Mouse (Mus musculus) liver, embryonic 15.5 days (tissue): Measurements from ENCODE around the gene F930015N05Rik. TPM values are rescaled to one million over a fixed set of nuclear protein-coding genes. Genes with fewer than 3 reads are reported as not detected.

ENCODE experiments used
- polyA plus RNA-seq: library from polyadenylated mRNA; unstranded; fragments of >200 nt; fragmentation: Nextera tagmentation; extraction: Ambion mirVana; gene quantifications from 2 replicates; pipeline ENCODE4 v1.2.1, GENCODE M21; 2015

Gene F930015N05Rik
- polyA plus RNA-seq, 1 experiment from 2014 or later = not detected

Other genes starting within 250 kb of the F930015N05Rik start
- 0.14 and 0.16 TPM in 2 replicates for gene Hs3st3a1, start 1.3 kb downstream of the F930015N05Rik start, polyA plus RNA-seq